Mouse (Mus musculus) lung, postnatal 25 days (tissue): ENCODE results near the gene Cux2.

ENCODE experiments used
- DNase-seq: peaks from one replicate; pipeline ENCODE4 v3.0.0; 2022; ENCODE audit warnings: low spot score

Gene Cux2

GRCm38 (mm10) chr5:121962359-121962758 lies 87.5 kb downstream of the Cux2 start:
- no peak for DNase-seq

- DNase-seq = no peak
These were observed 88.6 kb downstream of the Cux2 start for GRCm38 (mm10) chr5:121961256-121961655.

DNA sequence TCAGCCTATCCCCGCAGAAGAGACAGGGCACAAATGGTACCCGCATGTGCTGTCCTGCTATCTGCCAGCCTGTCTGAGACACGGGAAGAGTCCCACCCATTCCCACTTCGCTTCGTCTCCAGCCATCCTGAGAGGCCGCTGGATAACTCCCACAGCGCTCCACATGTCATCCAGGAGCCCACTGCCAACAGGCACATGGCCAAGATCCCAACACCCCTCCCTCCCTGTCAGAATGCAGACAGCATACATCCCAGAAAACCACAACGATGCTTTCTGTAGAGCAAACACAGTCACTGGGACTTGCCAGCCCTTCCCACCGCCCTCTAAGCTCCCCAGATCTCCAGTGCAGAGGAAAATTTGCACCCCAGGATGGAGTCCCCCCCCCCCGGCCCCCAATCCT lies 90.2 kb downstream of the Cux2 start:
- no peak for DNase-seq

GRCm38 (mm10) chr5:121958551-121958950 lies 91.4 kb downstream of the Cux2 start:
- no peak for DNase-seq

DNA sequence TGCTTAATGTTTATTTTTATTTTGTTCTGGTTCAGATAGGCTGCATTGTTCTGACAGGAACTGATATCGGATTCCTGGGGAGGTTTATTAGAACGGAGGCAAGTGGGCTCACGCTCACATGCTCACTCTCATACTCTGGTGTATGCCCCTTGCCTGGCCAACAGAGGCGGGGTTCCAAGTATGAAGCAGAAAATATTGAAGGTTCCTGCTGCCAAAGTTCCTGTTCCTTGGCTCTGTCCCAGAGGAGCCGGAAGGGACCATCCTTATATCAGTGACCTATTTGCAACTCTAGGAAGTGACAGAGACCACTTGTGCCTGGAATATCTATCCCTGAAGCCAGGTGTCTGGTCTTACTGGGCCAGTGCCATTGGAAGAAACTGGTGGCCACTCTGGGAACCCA lies 94.1 kb downstream of the Cux2 start:
- no peak for DNase-seq

- DNase-seq = no peak
These were observed 99.7 kb downstream of the Cux2 start for GRCm38 (mm10) chr5:121950175-121950574.

DNA sequence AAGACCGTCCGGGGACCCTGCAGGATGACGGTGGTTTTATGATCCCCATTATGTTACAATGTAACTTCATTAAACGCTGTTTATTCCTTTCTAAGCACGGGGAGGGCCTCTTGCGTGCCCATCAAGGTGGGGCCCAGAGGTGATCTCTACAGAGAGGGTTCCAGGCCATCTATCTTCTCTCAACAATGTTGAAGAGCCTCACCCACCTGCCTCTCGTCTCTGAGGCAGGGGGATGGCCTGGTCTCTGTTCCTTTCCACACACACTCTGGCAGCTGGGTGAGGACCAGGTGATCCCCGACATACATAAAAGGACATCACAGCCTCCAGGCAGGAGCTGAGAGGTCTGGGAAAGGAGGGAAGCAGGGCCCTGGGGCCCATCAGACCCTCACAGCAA lies 100.9 kb downstream of the Cux2 start:
- DNase-seq = no peak

DNA sequence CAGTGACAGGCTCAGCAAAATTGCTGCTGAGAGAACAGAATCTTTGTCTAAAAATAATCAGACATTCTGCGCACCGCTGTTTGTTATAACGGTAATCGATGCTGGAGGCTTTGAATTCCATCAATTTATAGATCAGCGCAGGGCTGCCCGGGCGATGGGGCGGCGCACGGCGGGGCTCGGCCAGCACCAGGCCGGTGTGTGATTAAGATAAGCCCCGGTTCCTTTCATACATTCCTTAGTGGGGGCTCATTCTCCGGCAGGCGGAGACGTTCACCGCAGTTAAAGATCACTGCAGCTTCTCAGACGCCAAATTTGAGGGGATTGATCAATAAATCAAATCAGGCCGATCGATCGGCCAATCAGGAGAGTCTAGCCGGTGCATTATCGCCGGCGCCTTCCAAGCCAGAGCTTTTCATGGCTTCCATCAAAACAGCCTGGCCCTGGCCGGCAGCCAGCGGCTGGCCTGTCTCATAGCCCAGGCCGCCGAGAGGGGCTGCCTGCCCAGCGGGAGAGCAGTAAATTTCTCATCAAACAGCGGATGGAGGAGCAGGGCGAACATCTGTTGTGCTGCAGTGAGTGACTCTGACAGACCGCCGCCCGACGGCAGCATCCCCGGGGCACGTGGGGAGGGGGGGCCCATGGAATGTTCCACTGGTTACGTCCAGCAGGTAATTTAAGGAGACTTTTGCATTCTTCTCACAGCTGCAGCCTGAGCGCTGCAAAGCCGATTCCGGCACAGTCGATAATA lies 101.4 kb downstream of the Cux2 start:
- DNase-seq = no peak

GRCm38 (mm10) chr5:121946657-121947245 lies 103.2 kb downstream of the Cux2 start:
- DNase-seq = no peak

DNA sequence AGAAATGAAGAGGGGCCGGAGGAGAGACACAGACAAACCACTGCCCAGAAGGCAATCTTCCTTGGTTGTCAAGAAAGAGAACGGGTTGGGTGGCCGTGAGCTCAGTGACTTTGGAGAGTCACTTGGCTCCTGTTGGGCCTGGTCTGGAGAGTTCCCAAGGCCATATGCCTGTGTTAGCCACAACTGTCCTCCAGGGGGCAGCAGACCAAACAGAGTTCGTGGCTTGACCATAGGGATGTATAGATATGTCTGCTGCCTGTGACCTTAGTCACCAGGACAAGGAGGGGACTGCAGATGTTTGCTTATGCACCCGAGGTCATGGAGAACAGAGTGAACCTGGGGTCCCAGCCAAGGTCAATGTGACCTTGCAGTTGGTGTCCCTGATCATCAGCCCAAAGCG lies 104.1 kb downstream of the Cux2 start:
- peak; percentile 53 for DNase-seq

DNA sequence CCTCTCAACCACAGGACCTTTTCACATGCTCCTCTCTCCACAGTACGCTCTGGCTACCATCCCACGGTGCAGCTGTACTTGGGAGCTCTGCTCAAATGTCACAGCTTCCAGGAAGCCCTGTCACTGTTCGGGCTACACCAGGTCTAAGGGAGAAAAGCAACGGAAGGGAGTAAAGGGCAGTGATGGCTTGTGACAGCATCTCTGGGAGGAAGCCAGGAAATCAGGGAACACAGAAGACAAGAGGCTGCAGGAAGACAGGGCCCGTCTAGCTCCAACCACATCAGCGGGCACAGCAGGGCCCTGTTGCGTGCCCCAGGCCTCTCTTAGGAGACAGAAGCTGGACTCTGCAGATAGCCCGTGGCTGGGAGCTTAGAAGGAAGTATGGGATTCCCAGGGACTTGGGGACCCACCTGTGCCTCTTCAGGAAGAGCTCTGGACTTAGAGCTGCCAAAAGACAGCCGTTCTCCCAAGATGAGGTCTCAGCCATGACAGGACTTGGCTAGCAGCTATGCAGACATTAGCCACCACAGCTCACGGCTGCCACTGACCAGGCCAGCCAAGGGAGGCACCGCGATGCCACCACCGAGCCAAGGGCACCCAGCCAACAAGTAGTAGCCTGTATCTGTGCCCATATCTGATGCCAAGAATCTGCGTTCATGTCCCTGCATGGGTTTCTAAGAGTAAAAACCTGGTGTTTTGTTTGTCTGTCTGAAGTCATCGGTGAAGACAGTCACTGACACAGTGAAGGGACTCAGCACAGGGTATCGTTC lies 105.7 kb downstream of the Cux2 start:
- no peak for DNase-seq

- DNase-seq = no peak
These were observed 106.4 kb downstream of the Cux2 start for GRCm38 (mm10) chr5:121943472-121943871.

DNA sequence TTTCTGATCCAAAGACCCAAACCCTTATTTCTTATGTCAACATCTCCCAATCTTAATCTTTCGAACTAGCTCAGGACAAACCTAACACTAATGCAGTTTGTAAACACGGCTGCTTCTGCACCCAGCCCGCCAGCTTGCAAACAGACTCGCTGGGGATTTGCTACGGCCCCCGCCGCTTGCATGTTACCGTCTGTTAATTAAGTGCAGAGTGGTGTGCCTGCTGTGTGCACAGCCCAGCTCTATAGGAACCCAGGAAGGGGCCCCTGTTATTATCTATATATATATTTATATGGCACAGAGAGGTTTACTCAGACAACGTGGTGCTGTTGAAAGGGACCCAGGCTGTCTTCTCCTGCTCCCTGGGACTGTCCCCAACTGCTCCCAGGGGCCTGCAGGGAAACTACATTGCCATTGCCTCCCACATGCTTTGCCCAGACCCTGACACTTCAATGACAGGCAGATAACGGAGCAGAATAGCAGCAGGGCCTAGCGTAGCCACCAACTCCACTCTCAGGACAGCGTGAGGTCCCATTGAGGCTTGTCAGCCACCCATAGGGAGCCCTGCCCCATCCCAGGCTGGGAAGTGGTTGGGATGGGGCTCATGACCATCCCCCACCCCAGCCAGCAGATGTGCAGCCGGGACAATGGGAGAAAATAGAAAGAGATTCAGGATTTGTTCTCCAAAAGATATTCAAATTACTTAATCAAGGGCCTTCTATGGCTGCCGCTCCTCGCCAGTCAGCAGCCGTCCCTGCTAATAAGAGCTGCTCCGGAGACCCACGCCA lies 111.6 kb downstream of the Cux2 start:
- no peak for DNase-seq

DNA sequence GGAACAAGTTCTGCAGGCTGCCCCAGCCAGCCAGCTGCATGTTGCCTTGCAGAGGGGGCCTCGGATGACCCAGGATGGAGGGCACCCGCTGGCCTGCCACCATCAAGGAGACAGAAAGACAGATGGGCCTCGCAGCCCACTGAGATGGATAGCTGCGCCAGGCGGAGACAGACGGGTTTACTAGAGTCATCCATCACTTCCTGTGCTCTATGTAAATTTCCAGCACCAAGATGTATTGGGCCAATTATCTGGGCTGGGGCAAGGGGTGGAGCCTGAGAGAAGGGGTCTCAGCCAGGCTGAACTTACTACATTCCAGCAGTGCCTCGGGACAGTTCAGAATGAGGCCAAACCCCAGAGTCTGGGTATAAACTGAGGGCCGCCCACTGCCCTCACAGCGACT lies 119.6 kb downstream of the Cux2 start:
- DNase-seq = no peak

GRCm38 (mm10) chr5:121928362-121929000 lies 121.4 kb downstream of the Cux2 start:
- peak; percentile 21 for DNase-seq

DNA sequence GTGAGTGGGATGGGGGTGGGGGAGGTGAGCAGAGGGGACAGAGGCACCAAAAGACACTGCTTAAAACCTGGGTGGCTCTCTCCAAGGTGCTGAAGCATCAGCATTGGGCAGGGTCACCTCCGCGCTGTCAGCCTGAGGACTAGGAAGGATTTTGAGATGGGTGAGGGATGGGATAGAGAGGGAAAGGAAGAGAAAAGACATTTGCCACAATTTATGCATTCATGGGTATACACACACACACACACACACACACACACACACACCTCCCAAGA lies 123.4 kb downstream of the Cux2 start:
- DNase-seq = no peak

DNA sequence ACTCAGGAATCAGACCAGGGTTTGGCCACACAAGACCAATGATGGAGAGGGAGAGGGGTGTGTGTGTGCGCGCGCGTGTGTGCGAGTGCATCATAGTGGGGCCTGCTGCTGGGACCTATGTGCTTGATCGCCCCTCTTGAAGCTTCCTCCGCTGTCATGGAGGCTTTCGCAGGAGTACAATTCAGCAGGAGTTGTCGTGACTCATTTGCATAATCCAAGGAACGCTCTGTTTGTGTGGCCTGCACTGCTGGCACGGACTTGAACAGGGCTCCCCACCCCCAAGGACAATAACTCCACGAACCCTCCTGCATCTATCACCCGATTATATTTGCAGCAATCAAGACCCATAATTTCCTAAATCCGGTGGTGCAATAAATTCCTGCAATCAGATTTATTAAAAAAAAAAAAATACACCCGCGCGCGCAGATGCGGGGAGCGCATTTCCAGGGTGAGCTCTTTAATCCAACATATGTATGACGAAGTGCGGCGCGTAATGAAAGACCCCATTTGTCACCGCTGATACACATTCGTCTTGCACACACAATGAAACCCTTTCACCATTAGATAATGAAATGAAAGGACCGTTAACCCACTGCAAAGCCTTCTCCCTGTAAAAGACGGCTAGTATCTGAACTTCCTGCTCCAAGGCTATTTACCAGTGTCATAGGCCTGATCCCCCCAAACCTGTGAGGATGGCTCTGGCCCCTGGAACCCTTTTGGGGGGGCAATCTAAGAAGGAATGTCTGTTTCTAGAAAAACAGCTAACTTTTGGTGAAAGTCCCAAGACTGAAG lies 124.0 kb downstream of the Cux2 start:
- DNase-seq = no peak

- no peak for DNase-seq
These were observed 124.6 kb downstream of the Cux2 start for GRCm38 (mm10) chr5:121925291-121925690.

DNA sequence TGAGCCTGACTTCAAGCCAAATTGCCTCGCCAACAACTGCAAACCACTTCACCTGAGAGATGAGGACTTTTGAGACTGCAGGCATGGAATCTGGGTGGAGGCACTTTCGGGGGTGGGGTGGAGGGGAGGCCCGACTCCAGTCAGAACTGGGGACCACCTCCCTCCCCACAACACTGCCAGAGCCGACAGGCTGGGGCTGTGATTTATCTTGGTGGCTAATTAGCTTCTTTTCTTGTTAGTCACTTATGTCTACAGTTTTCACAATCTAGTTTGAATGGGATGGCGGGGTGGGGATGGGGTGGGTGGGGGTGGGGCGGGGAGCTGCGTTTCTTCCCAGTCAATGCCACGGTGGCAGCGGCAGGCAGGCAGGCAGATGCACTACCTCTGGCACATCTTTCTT lies 125.5 kb downstream of the Cux2 start:
- DNase-seq = no peak

GRCm38 (mm10) chr5:121922942-121923826 lies 126.7 kb downstream of the Cux2 start:
- DNase-seq = no peak
